In the genomic region with DNA sequence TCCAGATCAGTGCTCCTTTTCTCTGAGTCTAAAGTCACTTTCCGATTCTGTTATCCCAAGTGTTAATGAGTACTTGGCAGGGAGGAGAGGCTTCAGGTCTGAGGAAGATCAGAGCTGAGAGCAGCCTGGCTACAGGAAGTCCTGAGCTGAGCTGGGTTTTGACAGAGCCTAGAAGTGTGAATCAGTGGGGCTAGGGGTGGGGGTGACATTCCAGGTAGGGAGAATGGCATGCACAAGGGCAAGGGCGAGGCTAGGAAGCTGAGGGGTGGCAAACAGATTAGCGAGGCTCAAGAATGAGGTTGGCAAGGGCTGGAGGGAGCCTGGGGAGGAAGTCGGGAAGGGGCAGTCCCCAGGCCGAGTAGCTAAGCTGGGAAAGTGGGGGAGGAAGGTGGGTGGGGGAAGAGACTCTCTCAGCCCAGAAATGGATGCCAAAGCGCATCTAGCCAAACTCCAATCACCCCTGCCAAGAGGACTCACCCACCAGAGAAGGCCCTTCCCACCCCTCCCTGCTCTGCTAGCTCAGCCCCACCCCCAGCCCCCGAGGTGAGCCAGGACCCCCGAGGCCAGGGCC, we compare ENCODE assay signal across 9 mouse cellular contexts. TPM values are rescaled to one million over a fixed set of nuclear protein-coding genes. Genes with fewer than 3 reads are reported as not detected.
DNase-seq lines count a peak whose midpoint lies in the region; ATAC-seq and TF ChIP-seq lines count a peak whose summit lies in the region.
"Had no signal": no experiment of that assay in that cellular context is flagged by ENCODE, and none has a peak within 500 bp of the region (broad histone marks: within the 10 kb centered on the region; RNA-seq: fewer than 3 reads in every experiment).

No protein-coding gene starts in this region.

- peaks cover 8% of the 10 kb centered on the region for H3K4me1 ChIP-seq in forebrain, embryonic 14.5 days (ENCODE audit: control insufficient read depth, insufficient read depth, low read length)
- peaks cover 21% of the 10 kb centered on the region for H3K4me1 ChIP-seq in forebrain, embryonic 13.5 days
- H3K4me1 ChIP-seq in kidney, postnatal 0 days (replicated peaks; ENCODE audit: insufficient read depth, low read length) = peaks cover 50% of the 10 kb centered on the region
- peaks cover 17% of the 10 kb centered on the region for H3K4me1 ChIP-seq in stomach, postnatal 0 days (replicated peaks; ENCODE audit: control insufficient read depth, insufficient read depth)

- ATAC-seq in forebrain, embryonic 14.5 days = no peak; the same call in 1 of the 2 replicates
- no peak for ATAC-seq in forebrain, embryonic 13.5 days
- peak; percentile 62 for ATAC-seq in kidney, postnatal 0 days (replicated peaks; ENCODE audit: low FRiP score, low read depth)
- peak; percentile 51 for ATAC-seq in stomach, postnatal 0 days (ENCODE audit: low FRiP score, low TSS enrichment)

- peak; percentile 40 for DNase-seq in forebrain, embryonic 14.5 days (ENCODE audit: low spot score)
- peak; percentile 55 for DNase-seq in urinary bladder, postnatal 14 days (ENCODE audit: low spot score)
- no peak for DNase-seq in urinary bladder, postnatal 10 days (ENCODE audit: low spot score)
- DNase-seq in kidney, postnatal 0 days (ENCODE audit: low spot score) = peak; percentile 47
- peak; percentile 56 for DNase-seq in stomach, postnatal 0 days (ENCODE audit: low spot score)
- no peak for DNase-seq in layer of hippocampus, adult 11-12 months (ENCODE audit: low spot score)
- DNase-seq in yolk sac, embryonic 10.5 days (ENCODE audit: low spot score) = no peak

- no peak overlapping the region for H3K27ac ChIP-seq in forebrain, embryonic 14.5 days (ENCODE audit: low read depth, low read length)
- H3K27ac ChIP-seq in forebrain, embryonic 13.5 days = no peak overlapping the region
- H3K27ac ChIP-seq in kidney, postnatal 0 days = peak overlapping the region; percentile 83
- peak overlapping the region; percentile 56 for H3K27ac ChIP-seq in stomach, postnatal 0 days (replicated peaks)
- H3K27ac ChIP-seq: macrophage had no signal

- no peak overlapping the region for H3K4me2 ChIP-seq in forebrain, embryonic 14.5 days (ENCODE audit: low read length)
- no peak overlapping the region for H3K4me2 ChIP-seq in forebrain, embryonic 13.5 days
- no peak overlapping the region for H3K4me2 ChIP-seq in kidney, postnatal 0 days (ENCODE audit: low read length)
- H3K4me2 ChIP-seq in stomach, postnatal 0 days (replicated peaks; ENCODE audit: low read depth) = no peak overlapping the region

- TF ChIP-seq EP300 in stomach, postnatal 0 days (optimal IDR thresholded peaks at IDR 0.05) = no peak

- TF ChIP-seq CTCF in kidney, postnatal 0 days (IDR thresholded peaks at IDR 0.05; ENCODE audit: low read depth) = no peak
- no peak for TF ChIP-seq CTCF in stomach, postnatal 0 days (IDR thresholded peaks at IDR 0.05; ENCODE audit: low read depth)

- WGBS in forebrain, embryonic 14.5 days = 15% methylated on average over 8 of the region's 8 CpGs
- WGBS in forebrain, embryonic 13.5 days = 35% methylated on average over 8 of the region's 8 CpGs
- WGBS in kidney, postnatal 0 days = 11% methylated on average over 8 of the region's 8 CpGs
- 10% methylated on average over 8 of the region's 8 CpGs for WGBS in stomach, postnatal 0 days

- H3K9ac ChIP-seq in forebrain, embryonic 14.5 days (ENCODE audit: low read length) = no peak overlapping the region
- H3K9ac ChIP-seq in forebrain, embryonic 13.5 days = no peak overlapping the region
- peak overlapping the region; percentile 39; the same call in 1 of the 2 replicates for H3K9ac ChIP-seq in kidney, postnatal 0 days (ENCODE audit: low read depth, low read length)
- H3K9ac ChIP-seq in stomach, postnatal 0 days (ENCODE audit: low read length) = no peak overlapping the region

- H3K4me3 ChIP-seq in forebrain, embryonic 14.5 days (ENCODE audit: low read depth, low read length) = no peak overlapping the region
- H3K4me3 ChIP-seq in forebrain, embryonic 13.5 days = no peak overlapping the region
- H3K4me3 ChIP-seq in kidney, postnatal 0 days (replicated peaks; ENCODE audit: low read depth, low read length) = no peak overlapping the region
- H3K4me3 ChIP-seq in stomach, postnatal 0 days (ENCODE audit: low read depth, low read length) = no peak overlapping the region

- H3K27me3 ChIP-seq in forebrain, embryonic 14.5 days (replicated peaks; ENCODE audit: control insufficient read depth, insufficient read depth, low read length) = no peaks in the 10 kb centered on the region; the same call in 1 of the 2 replicates
- H3K27me3 ChIP-seq in forebrain, embryonic 13.5 days = peaks cover 10% of the 10 kb centered on the region
- H3K27me3 ChIP-seq in kidney, postnatal 0 days (ENCODE audit: insufficient read depth, low read length) = no peaks in the 10 kb centered on the region
- H3K27me3 ChIP-seq in stomach, postnatal 0 days (ENCODE audit: control insufficient read depth, insufficient read depth, low read length) = no peaks in the 10 kb centered on the region

- no peaks in the 10 kb centered on the region for H3K36me3 ChIP-seq in forebrain, embryonic 14.5 days (ENCODE audit: control insufficient read depth, insufficient read depth, low read length)
- H3K36me3 ChIP-seq in forebrain, embryonic 13.5 days (ENCODE audit: poor library complexity, severe bottlenecking) = no peaks in the 10 kb centered on the region
- H3K36me3 ChIP-seq in kidney, postnatal 0 days (ENCODE audit: insufficient read depth, low read length) = no peaks in the 10 kb centered on the region
- no peaks in the 10 kb centered on the region for H3K36me3 ChIP-seq in stomach, postnatal 0 days (ENCODE audit: control insufficient read depth, insufficient read depth, low read length)

- H3K9me3 ChIP-seq in forebrain, embryonic 14.5 days (replicated peaks; ENCODE audit: control insufficient read depth, low read length) = no peaks in the 10 kb centered on the region
- H3K9me3 ChIP-seq in forebrain, embryonic 13.5 days (replicated peaks) = no peaks in the 10 kb centered on the region
- H3K9me3 ChIP-seq in kidney, postnatal 0 days (replicated peaks; ENCODE audit: low read length) = no peaks in the 10 kb centered on the region
- H3K9me3 ChIP-seq in stomach, postnatal 0 days (ENCODE audit: control insufficient read depth, low read length) = no peaks in the 10 kb centered on the region

RNA-seq across cellular contexts. Expression of a gene that starts 6.7 kb away (rescaled TPM):
- 19.5 and 20.0 TPM in 2 replicates for polyA plus RNA-seq in forebrain, embryonic 14.5 days (2014; fragmentation: Nextera tagmentation; extraction: Ambion mirVana)
- 20.3 and 23.3 TPM in 2 replicates for polyA plus RNA-seq in forebrain, embryonic 13.5 days (2015; fragmentation: Nextera tagmentation; extraction: Ambion mirVana)
- polyA plus RNA-seq in kidney, postnatal 0 days (2015; fragmentation: Nextera tagmentation; extraction: Ambion mirVana) = 24.5 and 24.7 TPM in 2 replicates
- 8.0 and 9.4 TPM in 2 replicates for polyA plus RNA-seq in stomach, postnatal 0 days (2015; fragmentation: Nextera tagmentation; extraction: Ambion mirVana)

RNA-seq across cellular contexts. Expression of a gene that starts 59.3 kb away (rescaled TPM):
- polyA plus RNA-seq in forebrain, embryonic 14.5 days (2014; fragmentation: Nextera tagmentation; extraction: Ambion mirVana) = 65.4 and 69.1 TPM in 2 replicates
- 44.1 and 45.2 TPM in 2 replicates for polyA plus RNA-seq in forebrain, embryonic 13.5 days (2015; fragmentation: Nextera tagmentation; extraction: Ambion mirVana)
- polyA plus RNA-seq in kidney, postnatal 0 days (2015; fragmentation: Nextera tagmentation; extraction: Ambion mirVana) = 86.9 and 108 TPM in 2 replicates
- 36.7 and 40.7 TPM in 2 replicates for polyA plus RNA-seq in stomach, postnatal 0 days (2015; fragmentation: Nextera tagmentation; extraction: Ambion mirVana)

Comparison
In these comparisons a context has a peak if more than half of its experiments do, and no peak if none do; other contexts are left out.
1. DNase-seq: peak in forebrain, embryonic 14.5 days (single experiment), urinary bladder, postnatal 14 days (single experiment), kidney, postnatal 0 days (single experiment) and stomach, postnatal 0 days (single experiment); none in urinary bladder, postnatal 10 days (single experiment), layer of hippocampus, adult 11-12 months (single experiment) and yolk sac, embryonic 10.5 days (single experiment).
2. ATAC-seq: peak in kidney, postnatal 0 days (single experiment) and stomach, postnatal 0 days (single experiment); none in forebrain, embryonic 14.5 days (single experiment) and forebrain, embryonic 13.5 days (single experiment).
3. H3K27ac ChIP-seq: peak in kidney, postnatal 0 days (single experiment) and stomach, postnatal 0 days (single experiment); none in forebrain, embryonic 14.5 days (single experiment) and forebrain, embryonic 13.5 days (single experiment).